Mouse (Mus musculus): Measurements from ENCODE around the gene Sema6b. TPM values are rescaled to one million over a fixed set of nuclear protein-coding genes. Genes with fewer than 3 reads are reported as not detected.

The Sema6b gene
- polyA plus RNA-seq, 1 experiment from 2014 or later, result 12.7 TPM

DNA sequence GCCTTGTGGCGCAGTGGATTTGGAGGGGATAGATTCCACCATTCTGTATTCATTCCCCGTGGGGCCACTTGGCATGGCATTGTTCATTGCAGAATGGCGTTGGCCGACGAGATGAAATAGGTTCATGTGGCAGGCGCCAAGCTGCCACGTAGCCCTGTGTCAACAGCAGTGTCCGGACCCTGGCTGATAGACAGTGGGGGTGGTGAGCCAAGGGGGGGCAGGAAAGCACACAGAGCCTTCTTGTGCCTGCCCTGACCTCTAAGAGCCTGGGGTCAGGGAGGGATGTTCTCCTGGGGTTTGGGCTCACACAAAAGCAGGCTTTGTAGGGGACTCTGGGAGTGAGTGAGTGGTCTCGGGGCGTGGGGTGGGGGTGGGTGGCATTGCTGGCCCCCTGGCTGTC, 30.5 kb upstream of the Sema6b start:
- Histone ChIP-seq H3K4me2 (ENCODE audit: low read length) (no peak overlapping the region), H3K27ac (ENCODE audit: low read depth, low read length) (no peak overlapping the region; the same call in 1 of the 2 replicates), H3K36me3 (ENCODE audit: control insufficient read depth, insufficient read depth, low read length) (0 out of 2 replicates have a peak, but pooled peaks cover 4% of the 10 kb centered on the region), H3K9me3 (ENCODE audit: control insufficient read depth, low read length) (no peaks in the 10 kb centered on the region), H3K9ac (ENCODE audit: low read depth, low read length) (0 out of 2 replicates have a peak overlapping the region, but pooled peaks have one; percentile 3), H3K4me3 (ENCODE audit: low read length) (no peak overlapping the region), H3K4me1 (ENCODE audit: control insufficient read depth, insufficient read depth, low read depth, low read length) (peaks cover 6% of the 10 kb centered on the region; the same call in 1 of the 2 replicates), H3K27me3 (replicated peaks; ENCODE audit: control insufficient read depth, insufficient read depth, low read length) (no peaks in the 10 kb centered on the region)
- ATAC-seq, result peak; percentile 55
- 30% methylated on average over 10 of the region's 10 CpGs for WGBS

DNA sequence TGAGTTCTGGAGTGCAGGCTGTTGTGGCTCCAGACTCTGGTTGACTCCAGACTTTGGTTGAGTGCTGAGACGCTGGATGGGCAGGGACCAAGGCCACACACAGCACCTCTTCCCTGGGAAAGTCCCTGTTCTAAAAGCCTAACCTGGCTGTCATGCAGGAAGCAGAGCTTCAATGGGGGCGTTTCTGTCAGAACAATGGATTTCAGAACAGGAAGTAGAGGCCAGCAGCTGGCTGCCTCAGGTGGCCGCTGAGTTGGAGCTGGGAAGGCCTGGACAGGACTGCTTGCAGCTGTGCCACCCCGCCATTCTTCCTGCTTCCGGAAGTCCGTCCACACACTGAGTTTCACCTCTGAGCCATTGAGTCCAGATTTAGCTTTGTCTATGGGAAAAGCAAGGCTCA, 29.7 kb upstream of the Sema6b start:
- no peak overlapping the region for H3K27ac ChIP-seq (ENCODE audit: low read depth, low read length)
- H3K27me3 ChIP-seq (replicated peaks; ENCODE audit: control insufficient read depth, insufficient read depth, low read length), result no peaks in the 10 kb centered on the region
- no peak overlapping the region for H3K4me3 ChIP-seq (ENCODE audit: low read length)
- H3K9ac ChIP-seq (ENCODE audit: low read depth, low read length), result no peak overlapping the region
- ATAC-seq, result no peak
- peaks cover 6% of the 10 kb centered on the region; the same call in 1 of the 2 replicates for H3K4me1 ChIP-seq (ENCODE audit: control insufficient read depth, insufficient read depth, low read depth, low read length)
- 59% methylated on average over 6 of the region's 6 CpGs for WGBS
- H3K36me3 ChIP-seq (ENCODE audit: control insufficient read depth, insufficient read depth, low read length), result no peaks in the 10 kb centered on the region
- H3K4me2 ChIP-seq (ENCODE audit: low read length), result no peak overlapping the region
- H3K9me3 ChIP-seq (ENCODE audit: control insufficient read depth, low read length), result no peaks in the 10 kb centered on the region

DNA sequence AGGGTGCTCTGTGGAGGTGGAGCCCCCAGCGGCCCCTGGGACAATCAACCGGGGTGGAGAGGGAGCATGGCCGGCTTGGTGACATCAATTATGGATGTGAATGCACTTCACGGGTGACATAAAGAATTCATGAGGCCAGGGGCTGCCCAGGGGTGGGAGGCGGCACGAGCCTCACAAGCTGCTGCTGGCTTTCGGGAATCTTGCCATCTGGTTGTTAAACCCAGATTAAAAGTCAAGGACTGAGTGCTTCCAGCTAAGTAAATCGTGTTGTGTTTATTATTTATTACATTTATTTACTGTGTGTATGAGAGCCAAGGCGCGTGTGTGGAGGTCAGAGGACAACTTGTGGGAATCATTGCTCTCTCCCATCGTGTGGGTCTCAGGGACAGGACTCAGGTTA, 25.5 kb upstream of the Sema6b start:
- no peaks in the 10 kb centered on the region for H3K27me3 ChIP-seq (replicated peaks; ENCODE audit: control insufficient read depth, insufficient read depth, low read length)
- H3K27ac ChIP-seq (ENCODE audit: low read depth, low read length), result no peak overlapping the region
- no peaks in the 10 kb centered on the region for H3K9me3 ChIP-seq (ENCODE audit: control insufficient read depth, low read length)
- ATAC-seq, result no peak
- WGBS, result 37% methylated on average over 11 of the region's 11 CpGs
- H3K4me1 ChIP-seq (ENCODE audit: control insufficient read depth, insufficient read depth, low read depth, low read length), result peaks cover 16% of the 10 kb centered on the region
- no peaks in the 10 kb centered on the region for H3K36me3 ChIP-seq (ENCODE audit: control insufficient read depth, insufficient read depth, low read length)
- no peak overlapping the region for H3K4me3 ChIP-seq (ENCODE audit: low read length)
- H3K4me2 ChIP-seq (ENCODE audit: low read length), result no peak overlapping the region
- peak overlapping the region; percentile 32 for H3K9ac ChIP-seq (ENCODE audit: low read depth, low read length)

DNA sequence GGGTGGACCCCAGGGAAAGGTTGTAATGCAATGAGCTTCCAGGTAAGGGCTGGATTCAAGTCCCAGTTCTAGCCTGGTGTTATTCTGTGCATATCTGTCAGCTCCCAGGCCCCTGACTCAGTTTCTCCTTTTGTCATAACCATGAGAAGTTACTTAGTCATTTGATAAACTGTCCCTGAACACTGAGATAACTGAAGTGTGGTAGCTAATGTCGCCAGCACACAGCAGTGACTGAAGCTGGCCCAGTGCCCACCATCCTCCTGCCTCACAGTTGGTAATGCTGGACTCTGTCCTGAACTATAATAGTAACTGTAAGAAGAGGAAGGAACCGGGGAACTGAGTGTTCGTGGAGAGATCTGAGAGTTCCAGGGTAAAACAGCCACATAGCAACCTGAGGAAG, 24.4 kb upstream of the Sema6b start:
- Histone ChIP-seq H3K9ac (ENCODE audit: low read depth, low read length) (no peak overlapping the region), H3K4me2 (ENCODE audit: low read length) (no peak overlapping the region), H3K4me3 (ENCODE audit: low read length) (no peak overlapping the region), H3K9me3 (ENCODE audit: control insufficient read depth, low read length) (no peaks in the 10 kb centered on the region), H3K36me3 (ENCODE audit: control insufficient read depth, insufficient read depth, low read length) (no peaks in the 10 kb centered on the region), H3K27ac (ENCODE audit: low read depth, low read length) (no peak overlapping the region), H3K27me3 (replicated peaks; ENCODE audit: control insufficient read depth, insufficient read depth, low read length) (no peaks in the 10 kb centered on the region), H3K4me1 (ENCODE audit: control insufficient read depth, insufficient read depth, low read depth, low read length) (peaks cover 11% of the 10 kb centered on the region)
- 59% methylated on average over 3 of the region's 3 CpGs for WGBS
- no peak for ATAC-seq

DNA sequence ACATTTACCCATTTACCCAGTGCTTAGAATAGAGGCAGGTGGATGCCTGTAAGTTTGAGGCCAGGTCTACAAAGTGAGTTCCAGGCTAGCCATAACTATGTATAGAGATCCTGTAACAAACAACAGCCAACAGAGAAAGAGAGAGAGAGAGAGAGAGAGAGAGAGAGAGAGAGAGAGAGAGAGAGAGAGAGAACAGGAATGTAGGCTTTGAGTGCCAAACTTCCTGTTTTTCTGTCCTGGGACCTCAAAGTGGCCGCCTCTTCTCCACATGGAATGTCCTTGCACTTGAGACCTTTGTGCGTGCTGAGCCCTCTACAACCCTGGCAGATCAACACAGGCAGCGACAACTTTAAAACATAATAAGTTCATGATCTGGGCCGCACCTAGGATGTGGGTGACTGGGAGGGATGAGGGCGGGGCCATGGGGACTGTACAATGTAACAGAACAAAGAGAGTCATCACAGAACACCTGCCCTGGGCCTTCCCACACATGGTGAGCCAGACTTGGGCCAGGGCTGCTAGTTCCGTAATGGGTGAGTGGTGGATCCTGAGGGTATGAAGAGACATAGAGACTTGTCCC, 23.5 kb upstream of the Sema6b start:
- no peaks in the 10 kb centered on the region for H3K9me3 ChIP-seq (ENCODE audit: control insufficient read depth, low read length)
- H3K36me3 ChIP-seq (ENCODE audit: control insufficient read depth, insufficient read depth, low read length), result no peaks in the 10 kb centered on the region
- WGBS, result 81% methylated on average over 6 of the region's 6 CpGs
- H3K27me3 ChIP-seq (replicated peaks; ENCODE audit: control insufficient read depth, insufficient read depth, low read length), result no peaks in the 10 kb centered on the region
- H3K4me2 ChIP-seq (ENCODE audit: low read length), result no peak overlapping the region
- no peak overlapping the region for H3K4me3 ChIP-seq (ENCODE audit: low read length)
- no peak for ATAC-seq
- no peak overlapping the region for H3K27ac ChIP-seq (ENCODE audit: low read depth, low read length)
- peaks cover 11% of the 10 kb centered on the region for H3K4me1 ChIP-seq (ENCODE audit: control insufficient read depth, insufficient read depth, low read depth, low read length)
- H3K9ac ChIP-seq (ENCODE audit: low read depth, low read length), result no peak overlapping the region

DNA sequence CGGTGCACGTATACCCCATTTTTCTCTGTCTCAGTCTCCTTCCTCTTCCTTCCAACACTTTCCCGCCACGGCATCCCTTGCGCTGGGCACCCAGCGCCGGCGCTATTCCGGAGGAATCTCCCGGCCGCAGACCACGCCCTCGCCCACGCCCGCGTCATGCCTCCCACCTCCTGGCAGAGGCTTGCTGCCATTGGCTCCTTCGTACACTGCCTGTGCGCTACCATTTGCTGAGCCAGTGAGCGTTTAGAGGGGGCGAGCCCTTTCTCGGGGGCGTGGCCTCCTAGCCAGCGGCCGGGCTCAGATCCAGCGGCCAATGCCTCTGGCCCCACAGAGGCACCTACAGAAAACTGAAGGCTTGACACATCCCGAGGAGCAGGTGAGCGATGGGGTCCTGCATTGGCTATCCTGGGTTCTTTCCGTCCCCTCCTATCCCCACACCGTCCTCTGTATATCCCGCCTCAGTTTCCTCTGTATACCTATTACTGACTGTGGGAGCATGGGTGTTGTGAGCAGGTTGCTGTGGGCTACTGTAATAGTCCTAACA, 22.2 kb upstream of the Sema6b start, which contains the start of gene Tnfaip8l1:
Gene Tnfaip8l1, plus strand, starts transcription at position 247 of the 544 bp plus-strand sequence.
- Histone ChIP-seq H3K4me2 (ENCODE audit: low read length) (peak within 1 kb of the TSS; percentile 86), H3K4me1 (ENCODE audit: control insufficient read depth, insufficient read depth, low read depth, low read length) (peaks cover 11% of the 10 kb centered on the region), H3K27ac (ENCODE audit: low read depth, low read length) (no peak within 1 kb of the TSS), H3K4me3 (ENCODE audit: low read length) (peak within 1 kb of the TSS; percentile 57), H3K9ac (ENCODE audit: low read depth, low read length) (peak within 1 kb of the TSS; percentile 70), H3K9me3 (ENCODE audit: control insufficient read depth, low read length) (no peaks in the 10 kb centered on the region), H3K36me3 (ENCODE audit: control insufficient read depth, insufficient read depth, low read length) (no peaks in the 10 kb centered on the region), H3K27me3 (replicated peaks; ENCODE audit: control insufficient read depth, insufficient read depth, low read length) (no peaks in the 10 kb centered on the region)
- under 1% methylated on average over 30 of the region's 30 CpGs for WGBS
- peak; percentile 97 for ATAC-seq

DNA sequence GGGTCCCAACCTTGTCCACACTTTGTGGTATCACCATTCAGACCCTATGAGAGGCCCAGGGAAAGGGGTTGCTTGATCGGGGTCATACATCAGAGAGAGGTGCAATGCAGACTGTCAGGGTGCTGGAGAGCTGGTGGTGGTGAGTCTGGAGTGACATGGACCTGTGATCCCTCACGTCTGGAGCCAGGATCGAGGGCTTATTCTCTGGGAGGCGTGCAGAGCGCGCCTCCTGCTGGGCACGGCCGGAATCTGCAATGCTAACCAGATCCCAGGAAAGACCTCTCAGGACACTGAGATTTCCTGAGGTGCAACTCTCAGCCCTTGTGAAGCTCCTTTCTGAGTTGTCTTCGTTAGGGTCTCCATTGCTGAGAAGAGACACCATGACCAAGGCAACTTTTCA, 19.6 kb upstream of the Sema6b start:
- 2% methylated on average over 9 of the region's 9 CpGs for WGBS
- Histone ChIP-seq H3K4me3 (ENCODE audit: low read length) (no peak overlapping the region), H3K27ac (ENCODE audit: low read depth, low read length) (no peak overlapping the region), H3K9me3 (ENCODE audit: control insufficient read depth, low read length) (no peaks in the 10 kb centered on the region), H3K4me2 (ENCODE audit: low read length) (no peak overlapping the region), H3K4me1 (ENCODE audit: control insufficient read depth, insufficient read depth, low read depth, low read length) (peaks cover 11% of the 10 kb centered on the region), H3K27me3 (replicated peaks; ENCODE audit: control insufficient read depth, insufficient read depth, low read length) (no peaks in the 10 kb centered on the region; the same call in 1 of the 2 replicates), H3K9ac (ENCODE audit: low read depth, low read length) (no peak overlapping the region), H3K36me3 (ENCODE audit: control insufficient read depth, insufficient read depth, low read length) (no peaks in the 10 kb centered on the region)
- no peak for ATAC-seq

DNA sequence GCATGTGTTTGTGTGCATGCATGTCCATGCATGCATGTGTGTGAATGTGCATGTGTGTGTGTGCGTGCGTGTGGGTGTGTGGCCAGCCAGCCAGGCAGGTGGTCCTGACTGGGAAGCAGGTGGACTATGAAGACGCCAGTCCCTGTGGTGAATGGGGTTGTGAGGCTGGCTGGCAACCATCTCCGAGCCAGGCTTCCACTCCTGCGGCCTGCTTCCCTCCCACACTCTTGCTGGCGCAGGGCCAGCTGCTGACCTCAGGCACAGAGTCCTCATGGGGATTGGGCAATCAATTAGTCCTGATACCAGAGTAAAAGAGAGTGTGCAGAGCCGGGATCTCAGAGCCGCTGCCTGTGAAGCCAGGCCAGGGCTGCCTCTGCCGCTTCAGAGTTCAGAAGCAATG, 13.5 kb upstream of the Sema6b start:
- Histone ChIP-seq H3K9me3 (ENCODE audit: control insufficient read depth, low read length) (no peaks in the 10 kb centered on the region), H3K9ac (ENCODE audit: low read depth, low read length) (no peak overlapping the region), H3K4me1 (ENCODE audit: control insufficient read depth, insufficient read depth, low read depth, low read length) (peaks cover 6% of the 10 kb centered on the region), H3K4me2 (ENCODE audit: low read length) (no peak overlapping the region), H3K36me3 (ENCODE audit: control insufficient read depth, insufficient read depth, low read length) (no peaks in the 10 kb centered on the region), H3K27ac (ENCODE audit: low read depth, low read length) (no peak overlapping the region), H3K27me3 (replicated peaks; ENCODE audit: control insufficient read depth, insufficient read depth, low read length) (peaks cover 4% of the 10 kb centered on the region), H3K4me3 (ENCODE audit: low read length) (no peak overlapping the region)
- WGBS, result 16% methylated on average over 9 of the region's 9 CpGs
- ATAC-seq, result peak; percentile 51

DNA sequence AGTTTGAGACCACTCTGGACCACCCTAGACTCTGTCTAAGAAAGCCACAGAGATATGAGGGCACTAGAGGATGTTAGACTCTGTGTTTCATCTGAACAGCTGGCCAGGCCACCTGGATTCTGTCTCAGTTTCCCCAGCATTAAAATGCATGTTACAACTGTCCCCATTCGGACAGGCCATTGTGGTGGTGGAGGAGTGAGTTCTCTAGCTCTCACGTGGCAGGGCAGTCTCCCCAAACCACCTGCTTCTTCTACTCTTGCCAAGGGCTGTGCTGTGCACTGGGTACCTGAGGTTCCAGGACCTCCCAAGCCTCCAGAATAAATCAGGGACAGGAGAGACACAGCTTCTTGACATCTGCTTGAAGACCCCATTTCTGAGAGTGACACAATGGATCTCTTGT, 9.8 kb upstream of the Sema6b start:
- Histone ChIP-seq H3K4me3 (ENCODE audit: low read length) (no peak overlapping the region), H3K36me3 (ENCODE audit: control insufficient read depth, insufficient read depth, low read length) (no peaks in the 10 kb centered on the region), H3K9ac (ENCODE audit: low read depth, low read length) (no peak overlapping the region), H3K4me1 (ENCODE audit: control insufficient read depth, insufficient read depth, low read depth, low read length) (peaks cover 7% of the 10 kb centered on the region), H3K27me3 (replicated peaks; ENCODE audit: control insufficient read depth, insufficient read depth, low read length) (peaks cover 4% of the 10 kb centered on the region; the same call in 1 of the 2 replicates), H3K27ac (ENCODE audit: low read depth, low read length) (no peak overlapping the region), H3K4me2 (ENCODE audit: low read length) (no peak overlapping the region), H3K9me3 (ENCODE audit: control insufficient read depth, low read length) (no peaks in the 10 kb centered on the region)
- whole genome bisulfite sequencing, result 36% methylated on average over 2 of the region's 2 CpGs
- ATAC-seq, result no peak

Data from hindbrain, embryonic 16.5 days (tissue).